Mouse (Mus musculus) T-helper 2 cell (primary cell): ENCODE data around the gene Mrpl54.

Experiments used
- in situ Hi-C: fragments of 300-600 bp; cut with MboI, MseI; formaldehyde crosslinking; loops from one replicate; pipeline ENCODE4 v1.15.1; 2025; ENCODE audit warnings: high pct_unique_total_duplicates

Mrpl54 gene

GRCm38 (mm10) chr10:81294442-81294841, 27.7 kb upstream of the Mrpl54 start:
- in situ Hi-C loops = no loop called here

DNA sequence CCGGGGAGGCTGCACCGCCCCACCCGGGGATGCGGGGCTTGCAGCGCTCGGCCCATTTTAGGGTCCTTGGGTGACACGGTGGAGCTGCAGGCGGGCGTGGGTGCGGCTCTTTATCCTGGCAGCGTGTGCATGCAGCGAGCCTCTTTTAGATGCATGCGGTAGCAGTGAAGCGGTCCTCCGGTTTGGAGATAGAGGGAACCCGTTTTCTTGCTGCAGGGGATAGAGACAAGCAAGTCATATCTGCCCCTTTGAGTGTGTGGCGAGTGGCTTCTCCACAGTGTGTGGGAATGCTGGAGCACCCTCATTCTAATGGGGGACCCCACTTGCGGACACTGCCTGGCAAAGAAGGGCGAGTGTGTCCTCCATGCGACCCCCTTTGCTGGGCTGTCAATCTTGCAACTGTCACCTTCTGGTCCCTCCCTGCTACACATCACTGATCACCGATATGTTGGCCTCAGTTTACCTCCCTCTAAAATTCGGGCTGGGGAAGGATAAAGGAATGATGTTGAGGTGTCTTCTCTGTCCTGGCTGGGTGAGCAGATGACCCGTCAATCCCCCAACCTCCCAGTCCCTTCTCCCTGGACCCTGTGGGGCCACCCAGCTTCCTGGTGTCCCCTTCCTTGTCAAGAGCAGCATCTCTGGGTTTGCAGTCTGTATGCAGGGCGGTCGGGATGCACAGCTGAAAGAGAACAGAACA, 26.7 kb upstream of the Mrpl54 start:
- in situ Hi-C loops = no loop called here

GRCm38 (mm10) chr10:81292554-81293333, 26.0 kb upstream of the Mrpl54 start, which contains the start of gene Pip5k1c:
Gene Pip5k1c (plus strand): TSS chr10:81292963.
- in situ Hi-C loops = no loop called here

GRCm38 (mm10) chr10:81291511-81292104, 24.9 kb upstream of the Mrpl54 start, which contains the start of gene Tjp3:
Gene Tjp3 (minus strand): TSS chr10:81291581.
- in situ Hi-C loops = no loop called here

- in situ Hi-C loops = no loop called here
These were observed 24.1 kb upstream of the Mrpl54 start for GRCm38 (mm10) chr10:81290698-81291460.

- in situ Hi-C loops = loop anchor here (5.0 kb wide), 1 partner anchor 32 kb away; the partner anchor contains the start of gene Cactin
These were observed 23.1 kb upstream of the Mrpl54 start for GRCm38 (mm10) chr10:81289811-81290210.

- in situ Hi-C loops = loop anchor here (5.0 kb wide), 1 partner anchor 33 kb away; the partner anchor contains the start of gene Cactin
These were observed 22.5 kb upstream of the Mrpl54 start for GRCm38 (mm10) chr10:81289278-81289677.

GRCm38 (mm10) chr10:81288601-81289000, 21.9 kb upstream of the Mrpl54 start:
- in situ Hi-C loops = loop anchor here (5.0 kb wide), 1 partner anchor 34 kb away; the partner anchor contains the start of gene Cactin

- in situ Hi-C loops = loop anchor here (5.0 kb wide), 1 partner anchor 35 kb away; the partner anchor contains the start of gene Cactin
These were observed 20.9 kb upstream of the Mrpl54 start for GRCm38 (mm10) chr10:81287513-81288157.

DNA sequence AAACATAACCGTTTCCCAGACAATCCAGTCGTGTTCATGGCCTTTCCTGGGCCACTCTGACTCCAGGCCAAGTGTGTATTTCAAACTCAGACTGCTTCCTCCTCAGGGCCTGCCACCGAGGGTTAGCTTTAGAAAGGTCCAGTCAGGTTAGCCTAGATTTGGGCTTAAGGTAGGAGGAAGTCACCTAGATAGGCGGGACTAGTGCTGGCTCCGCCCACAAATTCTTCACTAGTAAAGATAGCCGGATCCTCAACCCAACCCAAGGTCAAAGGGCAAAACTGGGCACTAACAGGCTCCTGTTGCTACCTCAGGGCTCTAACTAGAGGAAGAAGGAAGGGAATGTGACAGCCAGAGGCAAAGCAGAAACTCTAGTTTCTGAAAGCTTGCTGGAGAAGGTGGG, 19.9 kb upstream of the Mrpl54 start:
- in situ Hi-C loops = loop anchor here (5.0 kb wide), 1 partner anchor 36 kb away; the partner anchor contains the start of gene Cactin

- in situ Hi-C loops = loop anchor here (5.0 kb wide), 1 partner anchor 36 kb away; the partner anchor contains the start of gene Cactin
These were observed 19.1 kb upstream of the Mrpl54 start for GRCm38 (mm10) chr10:81285694-81286450.

DNA sequence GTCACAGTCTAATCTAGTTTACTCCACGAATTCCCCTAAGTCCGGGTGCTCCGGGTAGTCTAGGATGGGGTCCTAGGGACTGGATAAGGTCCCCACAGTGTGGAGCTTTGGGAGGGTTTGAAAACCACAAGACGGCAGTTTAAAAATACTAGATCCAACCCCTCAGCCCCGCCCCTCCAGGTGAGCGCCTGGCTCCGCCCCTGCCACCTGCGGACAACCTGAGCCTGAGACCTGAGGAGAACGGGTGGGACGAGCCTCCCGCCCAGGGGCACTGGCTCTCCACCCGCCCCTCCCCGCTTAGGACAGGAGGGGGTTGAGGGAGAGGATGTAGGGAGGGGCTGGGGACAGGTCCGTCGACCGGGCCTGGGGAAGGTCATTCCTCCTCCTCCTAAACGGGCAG, 18.0 kb upstream of the Mrpl54 start:
- in situ Hi-C loops = loop anchor here (5.0 kb wide), 1 partner anchor 38 kb away; the partner anchor contains the start of gene Cactin

DNA sequence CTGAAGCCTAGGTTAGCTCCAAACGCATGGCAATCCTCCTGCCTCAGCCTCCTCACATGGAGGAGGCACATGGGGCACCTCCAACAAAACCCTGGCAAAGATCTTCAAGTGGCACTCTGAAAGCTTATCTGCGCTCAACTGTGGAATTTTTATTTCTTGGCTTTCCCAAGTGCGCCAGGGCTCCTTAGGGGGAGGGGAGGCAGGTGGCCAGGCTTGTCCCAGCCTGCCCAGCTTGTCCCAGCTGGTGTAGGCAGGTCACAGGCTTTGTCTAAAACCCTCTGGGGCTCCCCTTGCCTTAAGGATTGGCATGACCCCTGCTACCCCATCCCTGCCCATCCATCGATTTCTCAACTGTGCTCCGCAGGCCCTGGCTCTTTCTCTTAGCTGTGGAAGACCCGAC, 17.5 kb upstream of the Mrpl54 start:
- in situ Hi-C loops = no loop called here

GRCm38 (mm10) chr10:81279496-81279895, 12.8 kb upstream of the Mrpl54 start:
- in situ Hi-C loops = no loop called here

DNA sequence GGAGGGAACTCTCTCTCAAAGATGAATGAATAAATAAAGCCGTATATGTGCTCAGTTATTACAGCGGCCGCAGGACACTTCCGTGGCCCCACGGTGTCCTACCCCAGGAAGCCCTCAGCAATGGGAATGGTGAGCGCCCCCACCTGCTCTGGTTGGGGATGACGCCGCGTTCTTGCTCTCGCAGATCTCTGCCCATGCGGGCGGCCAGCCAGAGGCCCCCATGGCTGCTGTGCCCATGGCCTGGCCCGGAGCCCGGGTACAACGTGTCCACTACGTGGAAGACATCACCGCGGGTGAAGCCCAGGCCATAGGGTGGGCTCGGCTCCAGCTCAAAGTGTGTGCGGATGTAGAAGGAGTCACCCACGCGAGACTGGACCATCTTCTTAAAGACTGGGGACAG, 10.9 kb upstream of the Mrpl54 start:
- in situ Hi-C loops = no loop called here

DNA sequence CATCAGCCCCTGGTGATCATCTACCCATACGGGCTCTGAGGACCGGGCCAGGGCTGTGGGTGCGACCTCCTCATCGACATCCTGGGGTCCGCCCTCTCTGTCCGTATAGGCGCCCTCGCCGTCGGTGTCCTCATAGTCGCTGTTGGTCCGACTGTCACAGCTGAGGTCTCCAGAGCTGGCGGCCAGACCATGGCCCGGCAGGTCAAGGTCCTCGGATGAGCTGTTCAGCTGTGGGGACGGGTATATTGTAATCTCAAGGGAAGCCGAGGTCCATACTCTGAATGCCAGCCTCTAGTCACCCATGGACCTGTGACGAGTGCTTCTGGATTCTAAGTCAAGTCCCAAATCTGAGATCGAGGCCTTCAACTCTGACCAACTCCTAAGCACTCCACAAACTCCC, 7.1 kb upstream of the Mrpl54 start:
- in situ Hi-C loops = no loop called here

DNA sequence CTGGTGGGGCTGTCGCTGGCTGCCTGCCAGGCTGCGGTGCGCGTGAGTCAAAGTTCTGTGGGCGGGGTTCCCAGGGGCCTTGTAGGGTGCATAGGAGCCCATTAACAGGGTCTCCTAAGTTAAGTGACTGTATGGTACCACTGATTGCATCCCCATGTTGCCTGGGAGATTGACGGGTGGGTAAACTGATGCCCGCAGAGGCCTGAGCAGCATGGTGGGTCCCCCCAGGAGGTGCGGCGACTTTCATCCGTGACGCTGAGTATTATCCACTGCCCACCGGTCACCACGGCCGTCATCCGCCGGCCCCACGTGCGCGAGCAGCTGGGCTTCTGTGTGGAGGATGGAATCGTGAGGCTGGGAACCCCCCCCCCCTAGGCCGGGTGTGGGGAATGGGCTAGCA, 5.6 kb upstream of the Mrpl54 start:
- in situ Hi-C loops = no loop called here

- in situ Hi-C loops = no loop called here
These were observed 2.1 kb upstream of the Mrpl54 start for GRCm38 (mm10) chr10:81268643-81269412.

DNA sequence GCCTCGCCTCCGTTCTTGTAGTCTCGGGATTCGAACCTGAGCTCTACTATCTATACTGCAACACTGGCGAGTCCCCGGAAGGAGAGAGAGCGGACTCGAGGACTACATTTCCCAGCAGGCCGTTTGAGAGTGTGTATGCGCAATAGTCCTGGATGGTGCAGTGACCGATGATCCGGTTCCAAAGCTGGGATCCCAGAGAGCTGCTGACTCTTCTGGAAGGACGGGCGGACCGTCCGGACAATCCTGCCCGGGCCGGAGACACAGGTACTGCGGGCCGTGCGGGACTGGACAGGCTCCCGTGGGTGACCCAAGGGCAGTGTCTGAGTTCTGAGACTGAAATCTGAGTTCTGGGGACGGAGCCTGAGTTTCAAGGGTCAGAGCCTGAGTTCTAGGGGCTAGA, 1.3 kb upstream of the Mrpl54 start:
- in situ Hi-C loops = no loop called here
